Mouse (Mus musculus) embryonic facial prominence, embryonic 11.5 days (tissue): ENCODE measurements around the gene Usp20. TPM values are rescaled to one million over a fixed set of nuclear protein-coding genes. Genes with fewer than 3 reads are reported as not detected.

Experiments
- ATAC-seq: fragments of 200-750 bp; cut with Nextera tagmentation; replicated peaks from 2 replicates; pipeline ENCODE4 v1.8.0; 2017; ENCODE audit warnings: low read depth; ENCODE audit not compliant: insufficient number of reproducible peaks, low FRiP score, low TSS enrichment
- DNase-seq: peaks from one replicate; pipeline ENCODE4 v3.0.0-alpha.2; 2015; ENCODE audit warnings: low spot score
- H3K27ac ChIP-seq: fragments of 300-500 bp; sonication (generic); replicated peaks from 2 replicates; pipeline ENCODE4 v1.5.1; 2014; ENCODE audit warnings: mild to moderate bottlenecking, low read depth, low read length, control low read depth
- H3K27me3 ChIP-seq: fragments of 300-500 bp; sonication (generic); 2 replicates; pipeline ENCODE4 v1.6.1; 2014; ENCODE audit warnings: mild to moderate bottlenecking, low read length, moderate library complexity, mixed read lengths; ENCODE audit not compliant: control insufficient read depth, insufficient read depth
- H3K36me3 ChIP-seq: fragments of 300-500 bp; sonication (generic); replicated peaks from 2 replicates; pipeline ENCODE4 v1.6.1; 2014; ENCODE audit warnings: low read depth, mild to moderate bottlenecking, low read length, moderate library complexity, mixed read lengths; ENCODE audit not compliant: control insufficient read depth, insufficient read depth
- H3K4me1 ChIP-seq: fragments of 300-500 bp; sonication (generic); 2 replicates; pipeline ENCODE4 v1.6.1; 2014; ENCODE audit warnings: low read length, mixed read lengths; ENCODE audit not compliant: control insufficient read depth, insufficient read depth
- H3K4me2 ChIP-seq: fragments of 300-500 bp; sonication (generic); 2 replicates; pipeline ENCODE4 v1.6.1; 2014; ENCODE audit warnings: low read depth, mild to moderate bottlenecking, control low read depth, low read length, moderate library complexity
- H3K4me3 ChIP-seq: fragments of 300-500 bp; sonication (generic); 2 replicates; pipeline ENCODE4 v1.5.1; 2014; ENCODE audit warnings: low read depth, low read length, control low read depth
- H3K9ac ChIP-seq: fragments of 300-500 bp; sonication (generic); replicated peaks from 2 replicates; pipeline ENCODE4 v1.6.1; 2014; ENCODE audit warnings: mild to moderate bottlenecking, control low read depth, low read length
- H3K9me3 ChIP-seq: fragments of 300-500 bp; sonication (generic); replicated peaks from 2 replicates; pipeline ENCODE4 v1.6.1; 2016; ENCODE audit warnings: mild to moderate bottlenecking, low read length, inconsistent platforms, mixed read lengths; ENCODE audit not compliant: control insufficient read depth
- WGBS: fragments of 180-500 bp; shearing (Covaris S2); extraction: QIAGEN DNeasy Blood & Tissue Kit; methylation state at CpG from one replicate; pipeline ENCODE4 v1.1.7; 2014; 5-methylcytosine and 5-hydroxymethylcytosine counted together
- polyA plus RNA-seq: library from polyadenylated mRNA; unstranded; fragments of >200 nt; fragmentation: Nextera tagmentation; extraction: Ambion mirVana; gene quantifications from 2 replicates; pipeline ENCODE4 v1.2.1, GENCODE M21; 2014

Usp20 gene
- polyA plus RNA-seq, 1 experiment from 2014 or later: 9.3 TPM

- Histone ChIP-seq H3K4me3 (no peak overlapping the region), H3K27me3 (no peaks in the 10 kb centered on the region), H3K36me3 (peaks cover 11% of the 10 kb centered on the region), H3K9ac (no peak overlapping the region), H3K4me2 (no peak overlapping the region), H3K4me1 (no peaks in the 10 kb centered on the region), H3K9me3 (no peaks in the 10 kb centered on the region), H3K27ac (no peak overlapping the region)
- 84% methylated on average over 7 of the region's 7 CpGs for WGBS
- DNase-seq (no peak), ATAC-seq (no peak)
Measured at GRCm38 (mm10) chr2:31031972-31032371, 49.9 kb downstream of the Usp20 start.

- H3K4me3 ChIP-seq: no peak overlapping the region
- ATAC-seq (no peak), DNase-seq (no peak)
- H3K9ac ChIP-seq: no peak overlapping the region
- no peaks in the 10 kb centered on the region for H3K27me3 ChIP-seq
- H3K4me1 ChIP-seq: no peaks in the 10 kb centered on the region
- no peak overlapping the region for H3K27ac ChIP-seq
- WGBS: 95% methylated on average over 6 of the region's 6 CpGs
- H3K36me3 ChIP-seq: peaks cover 9% of the 10 kb centered on the region
- H3K9me3 ChIP-seq: no peaks in the 10 kb centered on the region
- no peak overlapping the region for H3K4me2 ChIP-seq
Measured at GRCm38 (mm10) chr2:31036811-31037210, 54.7 kb downstream of the Usp20 start.

DNA sequence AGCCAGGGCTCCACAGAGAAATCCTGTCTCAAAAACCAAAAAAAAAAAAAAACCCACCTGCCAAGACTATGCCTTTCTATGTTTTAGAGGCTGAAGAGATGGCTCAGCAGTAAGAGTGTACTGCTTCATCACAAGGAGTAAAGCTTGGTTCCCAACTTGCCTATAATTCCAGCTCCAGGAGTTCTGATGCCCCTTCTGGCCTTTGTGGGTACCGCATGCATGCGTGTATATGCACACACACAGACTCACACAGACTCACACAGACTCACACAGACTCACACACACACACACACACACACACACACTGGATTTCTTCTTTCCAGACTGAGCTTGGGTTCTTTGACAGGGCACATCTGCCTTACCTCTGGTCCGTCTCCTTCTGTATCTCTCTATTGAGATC, 58.0 kb downstream of the Usp20 start:
- Histone ChIP-seq H3K4me2 (no peak overlapping the region), H3K4me1 (no peaks in the 10 kb centered on the region), H3K4me3 (no peak overlapping the region), H3K9me3 (no peaks in the 10 kb centered on the region), H3K27me3 (no peaks in the 10 kb centered on the region), H3K27ac (no peak overlapping the region), H3K36me3 (peaks cover 9% of the 10 kb centered on the region), H3K9ac (no peak overlapping the region)
- 100% methylated on average over 3 of the region's 3 CpGs for WGBS
- DNase-seq (no peak), ATAC-seq (no peak)

- H3K4me1 ChIP-seq: no peaks in the 10 kb centered on the region
- H3K36me3 ChIP-seq: peaks cover 7% of the 10 kb centered on the region
- H3K4me2 ChIP-seq: no peak overlapping the region
- no peaks in the 10 kb centered on the region for H3K9me3 ChIP-seq
- WGBS: 82% methylated on average over 3 of the region's 3 CpGs
- no peak for DNase-seq
- no peaks in the 10 kb centered on the region for H3K27me3 ChIP-seq
- no peak overlapping the region for H3K27ac ChIP-seq
- ATAC-seq: no peak
- no peak overlapping the region for H3K4me3 ChIP-seq
- H3K9ac ChIP-seq: no peak overlapping the region
Measured at GRCm38 (mm10) chr2:31040487-31040886, 58.4 kb downstream of the Usp20 start.

GRCm38 (mm10) chr2:31041386-31041785, 59.3 kb downstream of the Usp20 start:
- no peaks in the 10 kb centered on the region for H3K9me3 ChIP-seq
- no peak for ATAC-seq
- no peak overlapping the region for H3K4me2 ChIP-seq
- no peak for DNase-seq
- no peak overlapping the region for H3K4me3 ChIP-seq
- 91% methylated on average over 6 of the region's 6 CpGs for WGBS
- no peaks in the 10 kb centered on the region for H3K27me3 ChIP-seq
- H3K27ac ChIP-seq: no peak overlapping the region
- no peak overlapping the region for H3K9ac ChIP-seq
- H3K4me1 ChIP-seq: no peaks in the 10 kb centered on the region
- H3K36me3 ChIP-seq: peaks cover 3% of the 10 kb centered on the region; the same call in 1 of the 2 replicates

- no peak for ATAC-seq
- no peak overlapping the region for H3K4me3 ChIP-seq
- H3K4me1 ChIP-seq: no peaks in the 10 kb centered on the region
- no peaks in the 10 kb centered on the region for H3K9me3 ChIP-seq
- H3K4me2 ChIP-seq: no peak overlapping the region
- H3K36me3 ChIP-seq: 0 out of 2 replicates have a peak, but pooled peaks cover 3% of the 10 kb centered on the region
- DNase-seq: no peak
- no peak overlapping the region for H3K9ac ChIP-seq
- no peaks in the 10 kb centered on the region for H3K27me3 ChIP-seq
- H3K27ac ChIP-seq: no peak overlapping the region
- 91% methylated on average over 6 of the region's 6 CpGs for WGBS
Measured at GRCm38 (mm10) chr2:31042881-31043280, 60.8 kb downstream of the Usp20 start.

- Histone ChIP-seq H3K27ac (no peak overlapping the region), H3K36me3 (0 out of 2 replicates have a peak, but pooled peaks cover 3% of the 10 kb centered on the region), H3K27me3 (no peaks in the 10 kb centered on the region), H3K4me1 (no peaks in the 10 kb centered on the region), H3K4me2 (no peak overlapping the region), H3K9me3 (no peaks in the 10 kb centered on the region), H3K9ac (no peak overlapping the region), H3K4me3 (no peak overlapping the region)
- DNase-seq: no peak
- 91% methylated on average over 1 of the region's 1 CpGs for WGBS
- ATAC-seq: no peak
Measured at GRCm38 (mm10) chr2:31043856-31044255, 61.8 kb downstream of the Usp20 start.

DNA sequence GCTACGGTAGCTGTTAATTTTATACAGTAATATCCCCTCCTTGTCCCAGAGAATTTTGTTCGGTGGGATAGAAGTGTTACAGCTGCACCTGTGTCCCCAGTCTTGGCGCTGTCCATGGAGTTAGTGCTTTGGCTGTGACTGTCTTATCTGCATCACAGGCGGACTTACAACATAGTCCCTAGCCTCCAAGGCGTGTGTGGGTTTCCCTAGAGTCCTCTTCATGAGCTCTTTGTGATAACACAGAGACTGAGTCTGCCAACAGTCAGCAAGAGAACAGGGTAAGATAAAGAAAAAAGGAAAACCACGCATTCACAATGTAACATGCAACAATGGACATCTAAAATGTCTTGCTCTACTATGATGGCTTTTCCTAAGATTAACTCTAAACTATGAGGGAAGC, 66.0 kb downstream of the Usp20 start:
- 93% methylated on average over 6 of the region's 6 CpGs for WGBS
- H3K4me1 ChIP-seq: no peaks in the 10 kb centered on the region

More for the DNA sequence above, 66.0 kb downstream of the Usp20 start:
- no peak overlapping the region for H3K9ac ChIP-seq
- no peak for DNase-seq
- no peaks in the 10 kb centered on the region; the same call in 1 of the 2 replicates for H3K36me3 ChIP-seq
- ATAC-seq: no peak
- H3K9me3 ChIP-seq: no peaks in the 10 kb centered on the region
- no peak overlapping the region for H3K27ac ChIP-seq
- H3K4me3 ChIP-seq: no peak overlapping the region
- no peaks in the 10 kb centered on the region for H3K27me3 ChIP-seq
- no peak overlapping the region for H3K4me2 ChIP-seq
